Mouse (Mus musculus) embryonic facial prominence, embryonic 15.5 days (tissue): Measurements from ENCODE around the gene Pilra. TPM values are rescaled to one million over a fixed set of nuclear protein-coding genes. Genes with fewer than 3 reads are reported as not detected.
"Not testable (repeated sequence)": the region's sequence is repeated elsewhere in the genome, so short reads cannot be mapped to it uniquely, and the experiment has no call there.

Experiments used
- ATAC-seq: fragments of 200-750 bp; cut with Nextera tagmentation; 2 replicates; pipeline ENCODE4 v1.8.0; 2017; ENCODE audit warnings: low read depth, moderate TSS enrichment; ENCODE audit not compliant: insufficient number of reproducible peaks, low FRiP score, low TSS enrichment
- H3K27ac ChIP-seq: fragments of 300-500 bp; sonication (generic); replicated peaks from 2 replicates; pipeline ENCODE4 v1.5.1; 2015; ENCODE audit warnings: mild to moderate bottlenecking, inconsistent platforms
- H3K27me3 ChIP-seq: fragments of 300-500 bp; sonication (generic); 2 replicates; pipeline ENCODE4 v1.6.1; 2015; ENCODE audit warnings: inconsistent platforms
- H3K36me3 ChIP-seq: fragments of 300-500 bp; sonication (generic); 2 replicates; pipeline ENCODE4 v1.6.1; 2015; ENCODE audit warnings: mild to moderate bottlenecking, inconsistent platforms
- H3K4me1 ChIP-seq: fragments of 300-500 bp; sonication (generic); 2 replicates; pipeline ENCODE4 v1.6.1; 2015; ENCODE audit warnings: inconsistent platforms
- H3K4me2 ChIP-seq: fragments of 300-500 bp; sonication (generic); replicated peaks from 2 replicates; pipeline ENCODE4 v1.6.1; 2015; ENCODE audit warnings: mild to moderate bottlenecking, inconsistent platforms
- H3K4me3 ChIP-seq: fragments of 300-500 bp; sonication (generic); replicated peaks from 2 replicates; pipeline ENCODE4 v1.5.1; 2015; ENCODE audit warnings: mild to moderate bottlenecking, inconsistent platforms
- H3K9ac ChIP-seq: fragments of 300-500 bp; sonication (generic); 2 replicates; pipeline ENCODE4 v1.6.1; 2015; ENCODE audit warnings: inconsistent platforms
- H3K9me3 ChIP-seq: fragments of 300-500 bp; sonication (generic); replicated peaks from 2 replicates; pipeline ENCODE4 v1.6.1; 2016; ENCODE audit warnings: inconsistent platforms
- WGBS: fragments of 180-500 bp; shearing (Covaris S2); methylation state at CpG from one replicate; pipeline ENCODE4 v1.1.7; 2015; 5-methylcytosine and 5-hydroxymethylcytosine counted together
- polyA plus RNA-seq: library from polyadenylated mRNA; unstranded; fragments of >200 nt; fragmentation: Nextera tagmentation; extraction: Ambion mirVana; gene quantifications from 2 replicates; pipeline ENCODE4 v1.2.1, GENCODE M21; 2015

Pilra gene
- polyA plus RNA-seq, 1 experiment from 2014 or later, result 1.5 TPM

DNA sequence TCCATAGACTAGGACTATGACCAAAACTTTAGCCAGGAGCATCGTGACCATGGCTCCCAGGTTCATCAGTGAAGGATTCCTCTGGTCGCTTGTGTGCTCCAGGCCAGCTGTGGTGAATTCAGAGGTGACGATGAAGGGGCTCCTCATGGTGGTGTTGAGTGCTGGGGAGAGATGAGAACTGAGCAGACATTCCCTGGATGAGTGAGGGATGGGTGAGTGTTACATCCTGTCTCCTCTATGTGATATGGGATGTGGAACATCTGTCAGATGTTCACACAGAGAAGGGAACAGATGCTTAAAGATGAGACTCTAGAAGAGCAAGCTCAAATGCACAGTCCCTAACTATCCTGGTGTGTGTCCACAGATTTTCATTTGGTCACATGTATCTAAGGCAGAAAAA is 18.8 kb upstream of the Pilra start:
- H3K36me3 ChIP-seq, H3K27me3 ChIP-seq, ATAC-seq, H3K4me2 ChIP-seq, H3K4me1 ChIP-seq, H3K9me3 ChIP-seq, H3K4me3 ChIP-seq, H3K9ac ChIP-seq, H3K27ac ChIP-seq: not testable (repeated sequence)
- WGBS, result 70% methylated on average over 3 of the region's 3 CpGs

DNA sequence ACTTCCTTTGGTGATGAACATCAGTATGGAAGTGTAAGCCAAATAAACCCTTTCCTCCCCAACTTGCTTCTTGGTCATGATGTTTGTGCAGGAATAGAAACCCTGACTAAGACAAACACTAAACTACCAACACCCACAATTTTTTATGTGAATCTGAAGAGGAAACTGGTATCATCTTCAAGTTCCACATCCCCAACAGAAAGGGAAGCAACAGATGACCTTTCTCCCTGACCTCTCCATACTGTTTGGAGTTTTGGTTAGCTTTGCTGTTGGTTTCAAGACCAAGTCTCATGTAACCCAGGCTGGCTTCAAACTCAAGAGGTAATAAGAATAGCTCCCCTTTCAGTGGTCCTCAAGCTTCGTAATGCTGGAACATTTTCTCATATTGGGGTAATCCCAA is 14.2 kb upstream of the Pilra start:
- not testable (repeated sequence) for H3K4me2 ChIP-seq, H3K36me3 ChIP-seq, H3K9ac ChIP-seq, H3K27ac ChIP-seq, H3K4me3 ChIP-seq, ATAC-seq, H3K4me1 ChIP-seq, H3K27me3 ChIP-seq, H3K9me3 ChIP-seq
- WGBS, result 80% methylated on average over 1 of the region's 1 CpGs

DNA sequence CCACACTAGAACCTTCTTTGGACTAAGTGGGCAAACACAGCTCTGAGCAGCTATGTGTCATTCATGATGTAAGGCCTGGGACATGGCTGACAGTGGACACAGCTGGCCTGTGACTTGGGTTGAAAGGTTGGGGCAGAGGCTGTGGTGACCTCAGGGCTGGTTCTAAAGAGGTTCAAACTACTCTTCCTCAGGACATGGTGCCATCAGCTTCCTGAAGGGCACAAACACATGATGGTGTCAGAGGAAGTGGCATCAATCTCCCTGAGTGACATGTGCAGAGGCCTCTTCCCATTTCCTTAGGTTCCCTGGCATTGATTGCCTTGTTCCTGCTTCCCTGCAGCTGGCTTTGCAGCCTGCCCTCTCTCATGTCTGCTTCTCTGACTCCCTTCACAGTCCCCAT is 1.0 kb upstream of the Pilra start:
- H3K27ac ChIP-seq, ATAC-seq: not testable (repeated sequence)

DNA sequence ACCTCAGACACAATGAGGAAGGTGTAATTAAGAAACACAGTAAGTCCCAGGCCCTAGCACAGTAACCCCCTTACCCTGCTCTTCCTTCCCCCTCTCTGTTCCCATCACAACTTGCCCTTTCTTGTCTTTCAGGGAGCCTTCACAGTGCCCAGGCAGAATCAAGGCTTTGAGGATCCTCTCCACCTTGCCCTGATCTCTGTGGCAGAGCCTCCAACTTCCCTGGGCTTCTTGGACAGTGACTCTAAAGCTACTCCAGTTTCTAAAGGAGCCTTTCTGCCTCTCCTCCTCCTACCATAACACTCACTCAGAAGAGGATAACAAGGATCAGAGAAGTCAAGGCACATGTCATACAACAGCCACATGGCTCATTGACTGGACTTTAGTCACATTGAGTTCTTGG is 530 bp upstream of the Pilra start:
- H3K36me3 ChIP-seq, result no peaks in the 10 kb centered on the region
- no peaks in the 10 kb centered on the region for H3K4me1 ChIP-seq
- no peak overlapping the region for H3K9ac ChIP-seq
- H3K4me3 ChIP-seq, result no peak overlapping the region
- H3K4me2 ChIP-seq, result no peak overlapping the region
- H3K27ac ChIP-seq, result no peak overlapping the region
- no peaks in the 10 kb centered on the region for H3K27me3 ChIP-seq
- ATAC-seq, result no peak
- no peaks in the 10 kb centered on the region for H3K9me3 ChIP-seq

More for the DNA sequence above, 1.0 kb upstream of the Pilra start:
- not testable (repeated sequence) for H3K36me3 ChIP-seq, H3K9me3 ChIP-seq, H3K4me2 ChIP-seq, H3K4me1 ChIP-seq, H3K4me3 ChIP-seq, H3K27me3 ChIP-seq, H3K9ac ChIP-seq

DNA sequence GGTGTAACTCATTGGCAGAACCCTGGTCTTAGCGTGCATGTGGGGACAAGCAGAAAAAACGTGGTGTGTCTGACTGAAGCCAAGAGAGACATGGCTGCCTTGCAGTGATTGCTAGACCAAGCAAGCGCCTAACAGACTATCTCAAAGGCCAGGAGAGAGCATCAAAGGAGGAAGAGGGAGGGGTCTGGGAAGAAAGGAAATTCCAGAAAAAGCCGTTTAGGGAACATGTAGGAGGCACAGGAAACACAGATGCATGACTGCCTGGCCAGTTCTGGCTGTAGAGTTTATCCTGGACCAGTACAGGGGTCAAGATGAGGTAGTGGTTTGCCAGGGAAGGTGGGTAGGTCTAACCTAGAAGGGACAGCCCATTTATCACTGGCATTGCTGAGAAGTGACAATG is 2.6 kb downstream of the Pilra start:
- Histone ChIP-seq H3K9ac (no peak overlapping the region), H3K4me3 (no peak overlapping the region), H3K4me2 (no peak overlapping the region), H3K36me3 (no peaks in the 10 kb centered on the region), H3K27me3 (no peaks in the 10 kb centered on the region), H3K9me3 (no peaks in the 10 kb centered on the region), H3K27ac (no peak overlapping the region), H3K4me1 (no peaks in the 10 kb centered on the region)
- WGBS, result 38% methylated on average over 4 of the region's 4 CpGs
- no peak for ATAC-seq

DNA sequence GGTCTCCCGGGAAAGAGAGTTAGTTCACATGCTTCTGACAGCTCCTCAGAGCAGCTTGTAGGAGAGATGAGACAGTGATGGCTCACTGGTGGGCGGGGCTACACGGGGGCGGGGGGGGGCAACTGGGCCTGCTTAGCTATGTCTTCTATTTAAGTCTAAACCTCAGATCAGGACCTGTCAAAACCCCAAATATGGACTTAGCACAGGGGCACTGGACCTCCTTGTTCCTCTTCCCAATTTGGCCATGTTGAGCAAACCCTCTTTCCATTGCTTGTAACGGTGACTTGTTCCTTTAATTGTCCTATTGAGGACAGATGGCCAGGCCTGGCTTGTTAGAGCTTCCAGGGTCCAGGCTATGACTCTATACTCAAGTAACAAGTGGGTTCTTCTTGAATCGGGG is 4.6 kb downstream of the Pilra start:
- Histone ChIP-seq H3K9me3 (no peaks in the 10 kb centered on the region), H3K27me3 (no peaks in the 10 kb centered on the region), H3K4me3 (no peak overlapping the region), H3K9ac (no peak overlapping the region), H3K4me1 (no peaks in the 10 kb centered on the region), H3K4me2 (no peak overlapping the region), H3K36me3 (no peaks in the 10 kb centered on the region), H3K27ac (no peak overlapping the region)
- WGBS, result 80% methylated on average over 6 of the region's 6 CpGs
- no peak for ATAC-seq

DNA sequence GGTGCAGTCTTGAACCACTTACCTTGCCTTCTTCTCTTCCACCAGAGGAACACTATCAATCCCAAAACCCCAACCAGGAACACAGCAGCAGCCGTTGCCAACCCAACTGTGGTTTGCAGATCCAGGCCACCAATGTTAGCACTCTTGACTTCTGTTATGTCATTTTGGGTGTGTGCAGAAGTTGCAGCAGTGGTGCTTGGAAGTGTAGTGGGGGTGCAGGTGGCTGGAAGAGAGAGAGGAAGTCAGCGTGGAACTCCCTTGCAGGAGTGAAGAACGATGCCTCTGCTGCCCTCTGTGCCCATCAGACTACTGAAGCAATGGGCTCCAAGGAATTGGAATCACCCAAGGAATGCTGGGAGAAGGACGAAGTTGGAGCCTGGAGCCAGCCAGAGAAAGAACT is 5.0 kb downstream of the Pilra start:
- Histone ChIP-seq H3K4me3 (no peak overlapping the region), H3K9me3 (no peaks in the 10 kb centered on the region), H3K36me3 (no peaks in the 10 kb centered on the region), H3K4me1 (no peaks in the 10 kb centered on the region), H3K27me3 (no peaks in the 10 kb centered on the region), H3K9ac (no peak overlapping the region), H3K4me2 (no peak overlapping the region), H3K27ac (no peak overlapping the region)
- 81% methylated on average over 4 of the region's 4 CpGs for WGBS
- ATAC-seq, result no peak

DNA sequence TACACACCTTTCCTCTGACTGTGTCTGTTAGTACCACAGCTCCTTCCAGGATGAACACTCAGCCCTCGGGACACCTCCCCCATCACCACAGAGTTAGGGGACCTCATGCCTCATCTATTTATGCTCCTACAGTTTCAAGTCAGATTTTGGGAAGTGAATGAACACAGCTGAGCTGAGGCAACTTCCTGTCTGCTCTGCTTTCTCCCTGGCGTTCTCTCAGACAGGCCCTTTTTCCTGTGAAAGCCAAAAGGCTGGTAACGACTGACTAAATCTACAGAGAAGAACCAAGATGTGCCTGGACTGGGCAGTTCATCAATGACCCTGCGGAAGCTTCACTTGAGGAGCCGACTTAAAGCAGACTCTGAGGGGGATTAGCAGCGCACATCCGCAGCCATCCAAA is 5.8 kb downstream of the Pilra start:
- Histone ChIP-seq H3K9me3 (no peaks in the 10 kb centered on the region), H3K27ac (no peak overlapping the region), H3K9ac (no peak overlapping the region), H3K4me2 (no peak overlapping the region), H3K36me3 (no peaks in the 10 kb centered on the region), H3K27me3 (no peaks in the 10 kb centered on the region), H3K4me1 (no peaks in the 10 kb centered on the region), H3K4me3 (no peak overlapping the region)
- no peak for ATAC-seq
- 70% methylated on average over 7 of the region's 7 CpGs for WGBS

DNA sequence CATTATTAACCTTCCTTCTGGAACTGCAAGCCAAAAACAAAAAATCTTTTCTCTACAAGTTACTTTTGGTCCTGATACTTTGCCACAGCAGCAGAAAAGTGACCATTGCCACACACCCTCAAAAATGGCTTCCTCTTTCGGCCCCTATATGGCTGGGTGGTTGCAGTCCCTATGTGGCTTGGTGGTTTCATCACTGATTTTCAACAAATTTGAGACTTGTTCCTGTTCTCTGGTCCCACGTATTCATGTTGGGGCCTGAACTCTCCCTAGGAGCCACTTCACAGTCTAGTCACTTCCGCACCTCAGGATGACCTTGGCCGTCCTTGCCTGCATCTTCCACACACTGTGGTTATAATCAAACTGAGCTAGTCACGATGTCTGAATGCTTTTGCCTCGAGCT is 7.4 kb downstream of the Pilra start:
- H3K4me1 ChIP-seq, result no peaks in the 10 kb centered on the region

DNA sequence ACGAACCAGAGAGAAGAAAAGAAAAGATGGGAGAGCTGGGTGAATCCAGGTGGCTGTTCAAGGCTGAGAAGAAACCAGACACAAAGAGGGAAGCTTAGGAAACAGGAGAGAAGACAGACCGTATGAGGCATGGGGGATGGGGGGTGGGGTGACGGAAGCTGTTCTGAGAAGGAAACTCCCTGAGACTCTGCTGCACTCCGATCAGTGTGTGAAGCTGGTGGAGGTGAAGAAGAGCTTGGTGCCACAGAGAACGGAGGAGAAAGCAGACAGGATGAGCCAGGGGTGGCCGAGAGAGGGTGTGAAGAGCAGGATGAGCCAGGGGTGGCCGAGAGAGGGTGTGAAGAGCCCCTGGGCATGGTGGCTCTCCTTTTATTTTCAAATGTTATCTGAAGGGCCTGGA is 9.7 kb downstream of the Pilra start:
- no peaks in the 10 kb centered on the region for H3K27me3 ChIP-seq
- H3K9me3 ChIP-seq, result no peaks in the 10 kb centered on the region
- no peak overlapping the region for H3K4me3 ChIP-seq
- ATAC-seq, result no peak
- no peak overlapping the region for H3K9ac ChIP-seq
- H3K27ac ChIP-seq, result no peak overlapping the region
- WGBS, result 55% methylated on average over 7 of the region's 7 CpGs
- H3K4me1 ChIP-seq, result no peaks in the 10 kb centered on the region
- H3K36me3 ChIP-seq, result no peaks in the 10 kb centered on the region
- no peak overlapping the region for H3K4me2 ChIP-seq

More for the DNA sequence above, 7.4 kb downstream of the Pilra start:
- H3K36me3 ChIP-seq, result no peaks in the 10 kb centered on the region
- no peak for ATAC-seq
- H3K4me2 ChIP-seq, result no peak overlapping the region
- H3K27ac ChIP-seq, result no peak overlapping the region
- 85% methylated on average over 6 of the region's 6 CpGs for WGBS
- no peaks in the 10 kb centered on the region for H3K27me3 ChIP-seq
- H3K9ac ChIP-seq, result no peak overlapping the region
- H3K4me3 ChIP-seq, result no peak overlapping the region
- no peaks in the 10 kb centered on the region for H3K9me3 ChIP-seq

DNA sequence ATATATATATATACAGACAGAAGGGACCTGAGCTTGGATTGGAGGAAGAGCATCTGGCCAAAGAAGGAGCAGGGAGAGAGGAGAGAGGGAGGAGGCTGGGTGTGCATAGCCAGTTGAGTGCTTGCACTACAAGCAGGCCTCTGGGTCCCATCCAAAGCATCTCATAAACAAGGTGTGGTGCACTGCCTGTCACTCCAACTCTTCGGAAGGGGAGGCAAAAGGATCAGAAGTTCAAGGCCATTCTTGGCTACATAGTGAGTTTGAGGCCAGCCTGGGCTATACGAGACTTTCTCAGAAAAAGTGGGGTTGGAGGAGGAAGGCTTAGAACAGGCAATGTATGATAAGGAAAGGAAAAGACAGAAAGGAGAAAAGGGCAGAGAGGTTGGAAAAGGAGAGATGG is 10.1 kb downstream of the Pilra start:
- no peak for ATAC-seq
- H3K9me3 ChIP-seq, result no peaks in the 10 kb centered on the region
- WGBS, result 85% methylated on average over 2 of the region's 2 CpGs
- H3K9ac ChIP-seq, result no peak overlapping the region
- H3K27me3 ChIP-seq, result no peaks in the 10 kb centered on the region
- no peaks in the 10 kb centered on the region for H3K36me3 ChIP-seq
- H3K4me2 ChIP-seq, result no peak overlapping the region
- H3K4me3 ChIP-seq, result no peak overlapping the region
- H3K27ac ChIP-seq, result no peak overlapping the region
- H3K4me1 ChIP-seq, result no peaks in the 10 kb centered on the region

DNA sequence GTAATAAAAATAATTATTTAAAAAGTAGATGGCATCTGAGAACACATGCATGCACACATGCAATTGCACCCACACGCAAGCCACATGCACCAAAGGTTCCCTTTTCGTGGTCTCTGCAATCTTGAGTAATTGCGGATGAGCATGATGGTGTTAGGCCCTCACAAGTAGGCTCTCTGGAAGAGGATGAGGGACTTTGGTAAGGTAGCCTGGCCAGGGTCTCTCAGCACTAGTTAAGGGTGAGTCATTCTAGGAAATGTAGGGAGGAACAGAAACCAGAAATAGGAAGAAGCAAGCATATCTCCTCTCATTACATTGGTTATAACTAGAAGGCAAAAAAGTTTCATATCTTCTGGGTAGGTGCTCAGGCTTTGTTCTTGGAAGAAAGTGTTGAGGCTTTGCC is 11.1 kb downstream of the Pilra start:
- Histone ChIP-seq H3K4me2 (no peak overlapping the region), H3K9me3 (no peaks in the 10 kb centered on the region), H3K9ac (no peak overlapping the region), H3K27me3 (no peaks in the 10 kb centered on the region), H3K36me3 (no peaks in the 10 kb centered on the region), H3K4me3 (no peak overlapping the region), H3K27ac (no peak overlapping the region), H3K4me1 (no peaks in the 10 kb centered on the region)
- 85% methylated on average over 3 of the region's 3 CpGs for WGBS
- ATAC-seq, result no peak
